Mouse (Mus musculus) MEL (cell line): ENCODE results near the gene Naa80.

ENCODE experiments used
- CTCF ChIP-seq, 3 experiments: IDR thresholded peaks in 2 of 3; conservative IDR thresholded peaks in 1 of 3; 2 replicates each; pipeline ENCODE4 v1.5.1; 2011 to 2012; ENCODE audit warnings: low read length in 3 of 3, low read depth in 2 of 3, mild to moderate bottlenecking in 2 of 3, improper control_type of control experiment in 1 of 3, inconsistent platforms in 1 of 3, mixed read lengths in 1 of 3, moderate library complexity in 1 of 3; ENCODE audit not compliant: control insufficient read depth in 1 of 3, insufficient read depth in 1 of 3, poor library complexity in 1 of 3, severe bottlenecking in 1 of 3
- E2F4 ChIP-seq: IDR thresholded peaks from 2 replicates; pipeline ENCODE4 v1.6.1; 2011; ENCODE audit warnings: low read depth, low read length, improper control_type of control experiment, borderline replicate concordance
- GATA1 ChIP-seq: IDR thresholded peaks from 2 replicates; pipeline ENCODE4 v1.6.1; 2011; ENCODE audit warnings: low read depth, low read length, improper control_type of control experiment
- KAT2A ChIP-seq: conservative IDR thresholded peaks from 2 replicates; pipeline ENCODE4 v1.6.1; 2012; ENCODE audit warnings: low read depth, low read length, improper control_type of control experiment, inconsistent platforms
- MYC ChIP-seq: IDR thresholded peaks from 2 replicates; pipeline ENCODE4 v1.6.1; 2011; ENCODE audit warnings: low read depth, mild to moderate bottlenecking, low read length, improper control_type of control experiment, moderate library complexity
- POLR2A ChIP-seq, 2 experiments: IDR thresholded peaks; 2 replicates each; pipeline ENCODE4 v1.6.1; 2011 to 2012; ENCODE audit warnings: low read length in 2 of 2, mild to moderate bottlenecking in 2 of 2, control low read depth in 1 of 2, improper control_type of control experiment in 1 of 2, low read depth in 1 of 2, moderate library complexity in 1 of 2; ENCODE audit not compliant: control insufficient read depth in 1 of 2, insufficient read depth in 1 of 2, poor library complexity in 1 of 2
- POLR2AphosphoS2 ChIP-seq: IDR thresholded peaks from 2 replicates; pipeline ENCODE4 v1.6.1; 2011; ENCODE audit warnings: low read length, improper control_type of control experiment
- SIN3A ChIP-seq: IDR thresholded peaks from 2 replicates; pipeline ENCODE4 v1.6.1; 2012; ENCODE audit warnings: low read length, improper control_type of control experiment, inconsistent platforms
- TBP ChIP-seq: IDR thresholded peaks from 2 replicates; pipeline ENCODE4 v1.8.0; 2011; ENCODE audit warnings: low read depth, low read length, improper control_type of control experiment
- TCF12 ChIP-seq: IDR thresholded peaks from 2 replicates; pipeline ENCODE4 v1.6.1; 2014; ENCODE audit warnings: low read depth, mild to moderate bottlenecking, inconsistent platforms, low read length, improper control_type of control experiment, moderate library complexity
- USF1 ChIP-seq: IDR thresholded peaks from 2 replicates; pipeline ENCODE4 v1.6.1; 2014; ENCODE audit warnings: low read depth, mild to moderate bottlenecking, inconsistent platforms, low read length, improper control_type of control experiment, moderate library complexity

DNA sequence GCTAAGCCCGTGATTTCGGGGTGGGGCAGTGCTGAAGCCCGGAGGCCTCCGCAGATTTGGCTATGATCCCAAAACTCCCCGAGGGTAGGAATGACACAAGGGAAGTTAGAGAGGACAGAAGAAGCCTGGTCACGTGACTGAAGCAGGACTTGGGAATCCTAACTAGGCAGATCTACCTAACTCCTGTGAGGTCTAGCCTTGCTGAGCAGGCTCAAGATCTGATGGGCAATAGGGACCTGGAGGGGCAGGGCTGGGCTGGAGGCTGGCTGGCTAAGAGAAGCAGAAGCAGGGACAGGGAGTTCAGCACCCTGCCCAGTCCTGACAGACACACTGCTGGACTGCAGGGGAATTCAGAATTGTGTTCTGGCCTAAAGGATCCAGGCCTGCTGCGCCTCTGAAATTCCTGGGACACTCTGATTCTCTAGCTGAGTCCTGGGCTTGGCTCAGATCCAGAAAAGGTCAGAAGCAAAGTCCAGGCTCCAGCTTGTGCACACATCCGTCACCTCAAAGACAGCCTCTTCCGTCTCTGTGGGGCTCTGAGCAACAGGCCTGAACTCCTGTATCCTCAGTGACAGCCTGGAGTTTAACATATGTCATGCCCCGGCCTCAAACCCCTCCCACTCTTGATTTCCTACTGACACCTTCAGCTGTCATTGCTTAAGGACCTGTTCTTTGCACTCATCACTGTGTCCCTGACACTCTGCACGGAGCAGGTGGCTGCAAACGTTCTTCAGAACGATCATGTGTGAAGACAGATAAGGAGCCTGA is 40.3 kb downstream of the Naa80 start:
- TF ChIP-seq TCF12 (no peak), E2F4 (no peak), MYC (no peak), SIN3A (no peak), GATA1 (no peak), CTCF (IDR thresholded peaks at IDR 0.05 in 2 of 3, conservative IDR thresholded peaks at IDR 0.05 in 1 of 3; ENCODE audit: control insufficient read depth in 1 of 3, insufficient read depth in 1 of 3, low read depth in 2 of 3, low read length in 3 of 3, poor library complexity in 1 of 3, severe bottlenecking in 1 of 3) (no peak), POLR2A (IDR thresholded peaks at IDR 0.05; ENCODE audit: control insufficient read depth in 1 of 2, insufficient read depth in 1 of 2, low read depth in 1 of 2, low read length in 2 of 2, poor library complexity in 1 of 2) (no peak), TBP (no peak), USF1 (no peak), KAT2A (no peak), POLR2AphosphoS2 (no peak)
